In genomic region chr10:128440407-128440806, GRCm38 (mm10) we compare ENCODE assay signal across 10 mouse cellular contexts. TPM values are rescaled to one million over a fixed set of nuclear protein-coding genes. Genes with fewer than 3 reads are reported as not detected.
DNase-seq lines count a peak whose midpoint lies in the region; ATAC-seq and TF ChIP-seq lines count a peak whose summit lies in the region.
"Had no signal": no experiment of that assay in that cellular context is flagged by ENCODE, and none has a peak within 500 bp of the region (broad histone marks: within the 10 kb centered on the region; RNA-seq: fewer than 3 reads in every experiment).

No protein-coding gene starts in this region.

- 0 out of 2 replicates have a peak overlapping the region, but pooled peaks have one; percentile 78 for H3K27ac ChIP-seq in kidney, postnatal 0 days
- no peak overlapping the region for H3K27ac ChIP-seq in forebrain, embryonic 13.5 days

- no peak for ATAC-seq in cerebellum, adult (ENCODE audit: insufficient number of reproducible peaks, low FRiP score, low TSS enrichment)
- ATAC-seq in kidney, postnatal 0 days (replicated peaks; ENCODE audit: low FRiP score, low read depth), result no peak
- no peak for ATAC-seq in forebrain, embryonic 13.5 days

- H3K9me3 ChIP-seq in kidney, postnatal 0 days (replicated peaks; ENCODE audit: low read length), result no peaks in the 10 kb centered on the region
- no peaks in the 10 kb centered on the region for H3K9me3 ChIP-seq in forebrain, embryonic 13.5 days (replicated peaks)
- H3K9me3 ChIP-seq: G1E had no signal

- DNase-seq in cerebellum, adult 18-20 months, result peak; percentile 55 to 61
- DNase-seq in spleen, postnatal 36 days (ENCODE audit: low spot score in 2 of 2), result peak; percentile 37 to 45
- DNase-seq in spleen, postnatal 14 days (ENCODE audit: low spot score in 2 of 2), result no peak
- peak; percentile 91 for DNase-seq in kidney, postnatal 0 days (ENCODE audit: low spot score)
- no peak for DNase-seq in layer of hippocampus, adult 18-20 months (ENCODE audit: low spot score in 2 of 2)
- no peak for DNase-seq in gastrocnemius, postnatal 10 days
- DNase-seq: gastrocnemius, postnatal 14 days had no signal

- no peak overlapping the region for H3K9ac ChIP-seq in kidney, postnatal 0 days (ENCODE audit: low read depth, low read length)
- H3K9ac ChIP-seq in forebrain, embryonic 13.5 days, result no peak overlapping the region

- H3K4me2 ChIP-seq in kidney, postnatal 0 days (ENCODE audit: low read length), result no peak overlapping the region
- no peak overlapping the region for H3K4me2 ChIP-seq in forebrain, embryonic 13.5 days

- 29% methylated on average over 10 of the region's 10 CpGs for whole genome bisulfite sequencing in kidney, postnatal 0 days
- WGBS in forebrain, embryonic 13.5 days, result 65% methylated on average over 10 of the region's 10 CpGs

- H3K27me3 ChIP-seq in kidney, postnatal 0 days (ENCODE audit: insufficient read depth, low read length), result no peaks in the 10 kb centered on the region
- no peaks in the 10 kb centered on the region for H3K27me3 ChIP-seq in forebrain, embryonic 13.5 days

- no peak overlapping the region for H3K4me3 ChIP-seq in kidney, postnatal 0 days (replicated peaks; ENCODE audit: low read depth, low read length)
- H3K4me3 ChIP-seq in forebrain, embryonic 13.5 days, result no peak overlapping the region

- no peaks in the 10 kb centered on the region for H3K4me1 ChIP-seq in kidney, postnatal 0 days (replicated peaks; ENCODE audit: insufficient read depth, low read length)
- no peaks in the 10 kb centered on the region; the same call in 1 of the 2 replicates for H3K4me1 ChIP-seq in forebrain, embryonic 13.5 days

- TF ChIP-seq CTCF in kidney, postnatal 0 days (IDR thresholded peaks at IDR 0.05; ENCODE audit: low read depth), result peak; percentile 76

- peaks cover 35% of the 10 kb centered on the region for H3K36me3 ChIP-seq in kidney, postnatal 0 days (ENCODE audit: insufficient read depth, low read length)
- H3K36me3 ChIP-seq in forebrain, embryonic 13.5 days (ENCODE audit: poor library complexity, severe bottlenecking), result peaks cover 69% of the 10 kb centered on the region

RNA-seq across cellular contexts. Expression of gene Smarcc2, which starts 18.6 kb away (rescaled TPM):
- 40.5 and 44.9 TPM in 2 replicates for polyA plus RNA-seq in kidney, postnatal 0 days (2015; fragmentation: Nextera tagmentation; extraction: Ambion mirVana)
- 100 to 1,000 TPM; 242 to 261 TPM for total RNA-seq in layer of hippocampus, adult 18-20 months (2021)
- 10 to 100 TPM; 47.0 to 62.8 TPM for total RNA-seq in gastrocnemius, postnatal 10 days (2021)
- 166 and 168 TPM in 2 replicates for polyA plus RNA-seq in forebrain, embryonic 13.5 days (2015; fragmentation: Nextera tagmentation; extraction: Ambion mirVana)

RNA-seq across cellular contexts. Expression of gene Rnf41, which starts 28.9 kb away (rescaled TPM):
- polyA plus RNA-seq in kidney, postnatal 0 days (2015; fragmentation: Nextera tagmentation; extraction: Ambion mirVana), result 34.9 and 39.3 TPM in 2 replicates
- 10 to 100 TPM; 74.0 to 76.8 TPM for total RNA-seq in layer of hippocampus, adult 18-20 months (2021)
- total RNA-seq in gastrocnemius, postnatal 10 days (2021), result 10 to 100 TPM; 16.4 to 19.1 TPM
- polyA plus RNA-seq in forebrain, embryonic 13.5 days (2015; fragmentation: Nextera tagmentation; extraction: Ambion mirVana), result 76.4 and 83.9 TPM in 2 replicates

RNA-seq across cellular contexts. Expression of gene Nabp2, which starts 29.1 kb away (rescaled TPM):
- 82.4 and 85.5 TPM in 2 replicates for polyA plus RNA-seq in kidney, postnatal 0 days (2015; fragmentation: Nextera tagmentation; extraction: Ambion mirVana)
- total RNA-seq in layer of hippocampus, adult 18-20 months (2021), result 10 to 100 TPM; 96.5 to 98.5 TPM
- total RNA-seq in gastrocnemius, postnatal 10 days (2021), result 10 to 100 TPM; 50.7 to 51.3 TPM
- 153 and 156 TPM in 2 replicates for polyA plus RNA-seq in forebrain, embryonic 13.5 days (2015; fragmentation: Nextera tagmentation; extraction: Ambion mirVana)

RNA-seq across cellular contexts. Expression of gene Slc39a5, which starts 39.4 kb away (rescaled TPM):
- 56.0 and 64.8 TPM in 2 replicates for polyA plus RNA-seq in kidney, postnatal 0 days (2015; fragmentation: Nextera tagmentation; extraction: Ambion mirVana)
- under 1 TPM in 1 of 2 experiments, not detected in 1; 0.37 TPM for total RNA-seq in layer of hippocampus, adult 18-20 months (2021)
- not detected for total RNA-seq in gastrocnemius, postnatal 10 days (2021)
- polyA plus RNA-seq in forebrain, embryonic 13.5 days (2015; fragmentation: Nextera tagmentation; extraction: Ambion mirVana), result 0.18 TPM in 1 of 2 replicates, not detected in the other
- total RNA-seq: G1E; gastrocnemius, postnatal 14 days had no signal
- polyA plus RNA-seq: G1E had no signal

RNA-seq across cellular contexts. Expression of gene Myl6, which starts 53.5 kb away (rescaled TPM):
- 1,410 and 1,495 TPM in 2 replicates for polyA plus RNA-seq in kidney, postnatal 0 days (2015; fragmentation: Nextera tagmentation; extraction: Ambion mirVana)
- 100 to 1,000 TPM; 526 to 539 TPM for total RNA-seq in layer of hippocampus, adult 18-20 months (2021)
- total RNA-seq in gastrocnemius, postnatal 10 days (2021), result 100 to 1,000 TPM; 305 to 356 TPM
- polyA plus RNA-seq in forebrain, embryonic 13.5 days (2015; fragmentation: Nextera tagmentation; extraction: Ambion mirVana), result 740 and 741 TPM in 2 replicates

Comparison
In these comparisons a context has a peak if more than half of its experiments do, and no peak if none do; other contexts are left out.
1. DNase-seq: peak in cerebellum, adult 18-20 months (2 of 2), spleen, postnatal 36 days (2 of 2) and kidney, postnatal 0 days (single experiment); none in spleen, postnatal 14 days (0 of 2), layer of hippocampus, adult 18-20 months (0 of 2) and gastrocnemius, postnatal 10 days (single experiment).